Mouse (Mus musculus) C2C12 (cell line): ENCODE measurements around the gene Serpina3n. TPM values are rescaled to one million over a fixed set of nuclear protein-coding genes. Genes with fewer than 3 reads are reported as not detected.
"Not testable (repeated sequence)": the region's sequence is repeated elsewhere in the genome, so short reads cannot be mapped to it uniquely, and the experiment has no call there.

Source experiments
- H3K27me3 ChIP-seq: one replicate; pipeline ENCODE4 v1.6.1; 2011; ENCODE audit not compliant: control insufficient read depth, insufficient read depth, insufficient read length
- H3K36me3 ChIP-seq: one replicate; pipeline ENCODE4 v1.6.1; 2011; ENCODE audit not compliant: control insufficient read depth, insufficient read depth
- H3K4me3 ChIP-seq: one replicate; pipeline ENCODE4 v1.5.1; 2011; ENCODE audit warnings: mild to moderate bottlenecking, control low read depth; ENCODE audit not compliant: poor library complexity, insufficient read depth, severe bottlenecking
- H3K79me2 ChIP-seq: one replicate; pipeline ENCODE4 v1.6.1; 2011; ENCODE audit not compliant: control insufficient read depth, insufficient read depth
- H3K79me3 ChIP-seq: one replicate; pipeline ENCODE4 v1.6.1; 2011; ENCODE audit warnings: low read depth, control low read depth
- H3ac ChIP-seq: one replicate; pipeline ENCODE3; 2011; ENCODE audit warnings: low read depth; ENCODE audit not compliant: control insufficient read depth, insufficient read length
- CEBPB ChIP-seq: IDR thresholded peaks from one replicate; pipeline ENCODE4 v1.6.1; 2011; ENCODE audit warnings: low read depth, mild to moderate bottlenecking, control low read depth, moderate library complexity
- CTCF ChIP-seq: IDR thresholded peaks from one replicate; pipeline ENCODE4 v1.5.1; 2011; ENCODE audit not compliant: control insufficient read depth, insufficient read depth, insufficient read length
- FOSL1 ChIP-seq: IDR thresholded peaks from one replicate; pipeline ENCODE4 v1.8.0; 2011; ENCODE audit warnings: mild to moderate bottlenecking, low read length; ENCODE audit not compliant: poor library complexity, insufficient read depth, severe bottlenecking
- MAX ChIP-seq: IDR thresholded peaks from one replicate; pipeline ENCODE4 v1.6.1; 2011; ENCODE audit warnings: mild to moderate bottlenecking, control low read depth
- MYOD1 ChIP-seq: IDR thresholded peaks from one replicate; pipeline ENCODE4 v1.6.1; 2011; ENCODE audit warnings: low read depth; ENCODE audit not compliant: control insufficient read depth, insufficient read length
- MYOG ChIP-seq: IDR thresholded peaks from one replicate; pipeline ENCODE4 v1.6.1; 2011; ENCODE audit not compliant: control insufficient read depth, insufficient read length; ENCODE audit errors: extremely low read depth
- USF1 ChIP-seq: IDR thresholded peaks from one replicate; pipeline ENCODE4 v1.6.1; 2011; ENCODE audit warnings: low read depth, mild to moderate bottlenecking, control low read depth, moderate library complexity
- polyA plus RNA-seq: library from polyadenylated mRNA; unstranded; fragments of >200 nt; fragmentation: generic; extraction: Trizol; gene quantifications from one replicate; pipeline ENCODE4 v1.2.1, GENCODE M21; 2012; ENCODE audit warnings: missing spikeins

Gene Serpina3n
- polyA plus RNA-seq, 1 experiment, result not detected

DNA sequence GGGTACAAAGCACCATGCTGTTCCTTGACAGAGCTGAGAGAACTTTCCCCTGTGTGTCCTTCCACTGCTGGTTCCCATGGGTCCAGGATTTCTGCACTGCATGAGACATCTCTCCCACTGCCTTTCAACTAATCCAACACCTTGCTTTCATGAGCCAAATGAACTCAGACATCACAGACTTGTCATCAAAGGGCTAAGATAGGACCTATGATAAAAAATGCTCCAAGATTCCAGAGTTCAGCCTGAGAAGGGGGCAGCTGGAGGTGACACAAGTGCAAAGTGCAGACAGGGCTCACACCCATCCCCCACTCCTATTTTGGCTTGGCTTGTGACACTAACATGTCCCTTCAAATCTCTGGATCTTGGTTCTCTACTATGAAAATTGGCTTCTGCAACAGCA, 18.1 kb upstream of the Serpina3n start:
- no peaks in the 10 kb centered on the region for H3K79me2 ChIP-seq
- H3K4me3 ChIP-seq, result no peak overlapping the region
- H3ac ChIP-seq, result no peak overlapping the region
- no peaks in the 10 kb centered on the region for H3K79me3 ChIP-seq
- TF ChIP-seq CEBPB, result no peak
- no peak for TF ChIP-seq CTCF
- TF ChIP-seq FOSL1, result no peak
- no peak for TF ChIP-seq USF1
- no peak for TF ChIP-seq MYOD1
- TF ChIP-seq MAX, result no peak
- TF ChIP-seq MYOG, result no peak
- no peaks in the 10 kb centered on the region for H3K36me3 ChIP-seq
- H3K27me3 ChIP-seq, result no peaks in the 10 kb centered on the region

DNA sequence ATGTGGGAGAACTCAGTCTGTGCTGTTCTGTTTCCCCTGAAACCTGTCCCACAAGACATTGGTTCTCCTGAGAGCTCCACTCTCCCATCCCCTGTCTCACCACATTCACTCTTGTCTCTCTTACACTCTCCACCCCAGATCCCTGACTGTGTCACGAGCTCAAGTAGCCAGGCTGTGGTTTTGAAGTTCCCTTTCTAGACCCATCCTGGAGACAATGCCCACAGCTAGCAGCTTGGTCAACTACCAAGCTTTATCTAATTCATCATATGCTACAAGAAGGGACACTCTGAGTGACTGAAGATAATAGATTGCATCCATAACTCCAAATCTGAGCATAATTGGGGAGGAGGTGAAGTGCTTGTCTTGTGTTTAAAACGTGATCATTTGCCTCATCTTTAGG, 15.5 kb upstream of the Serpina3n start:
- H3K79me2 ChIP-seq, H3ac ChIP-seq, H3K4me3 ChIP-seq, H3K36me3 ChIP-seq, H3K79me3 ChIP-seq, H3K27me3 ChIP-seq: not testable (repeated sequence)

DNA sequence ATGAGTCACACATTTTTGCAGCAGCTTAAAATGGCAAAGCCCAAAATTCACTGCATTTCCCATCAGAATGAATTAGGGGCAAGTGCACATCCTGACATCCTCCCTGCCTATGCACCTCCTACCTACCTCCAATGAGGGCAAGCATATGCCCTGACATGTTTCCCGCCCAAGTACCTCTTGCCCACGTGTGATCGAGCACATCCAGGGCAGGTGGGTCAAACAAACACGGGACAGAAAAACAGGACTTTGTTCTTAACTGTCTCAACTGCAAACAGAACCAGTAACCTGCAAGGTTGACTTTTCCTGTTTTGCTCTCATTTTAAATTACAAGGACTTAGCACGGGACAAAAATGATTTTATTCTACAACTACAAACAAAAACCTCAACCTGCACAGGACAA, 2.6 kb upstream of the Serpina3n start:
- no peak for TF ChIP-seq USF1
- no peak for TF ChIP-seq MAX
- no peak for TF ChIP-seq FOSL1
- no peak for TF ChIP-seq MYOD1
- TF ChIP-seq MYOG, result no peak
- no peak for TF ChIP-seq CEBPB
- TF ChIP-seq CTCF, result no peak
- no peaks in the 10 kb centered on the region for H3K27me3 ChIP-seq
- no peak overlapping the region for H3ac ChIP-seq
- H3K79me3 ChIP-seq, result no peaks in the 10 kb centered on the region
- no peak overlapping the region for H3K4me3 ChIP-seq
- no peaks in the 10 kb centered on the region for H3K79me2 ChIP-seq
- H3K36me3 ChIP-seq, result no peaks in the 10 kb centered on the region

DNA sequence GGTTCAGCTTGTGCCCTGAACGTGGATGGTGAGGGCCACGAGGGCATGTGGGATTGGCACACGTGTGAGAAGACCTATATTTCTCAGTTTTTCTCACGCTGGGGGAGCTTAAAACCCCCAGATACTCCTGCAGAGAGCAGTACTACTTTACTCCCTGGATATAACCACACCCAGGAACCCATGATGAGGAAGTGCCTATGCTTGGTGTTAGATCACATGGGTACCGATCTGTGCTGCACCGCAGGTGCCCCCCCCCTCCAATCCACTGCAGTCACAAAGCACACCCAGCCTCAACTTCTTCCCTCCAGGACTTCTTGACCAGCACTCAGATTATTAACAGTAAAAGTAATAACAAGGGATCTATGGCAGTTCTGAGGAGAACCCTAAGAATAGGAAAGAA, 6.0 kb downstream of the Serpina3n start:
- H3K27me3 ChIP-seq, result no peaks in the 10 kb centered on the region
- no peaks in the 10 kb centered on the region for H3K36me3 ChIP-seq
- H3K79me3 ChIP-seq, result no peaks in the 10 kb centered on the region
- TF ChIP-seq USF1, result no peak
- no peak for TF ChIP-seq FOSL1
- no peak for TF ChIP-seq MYOG
- TF ChIP-seq CEBPB, result no peak
- TF ChIP-seq CTCF, result no peak
- no peak for TF ChIP-seq MAX
- no peak for TF ChIP-seq MYOD1
- no peak overlapping the region for H3K4me3 ChIP-seq
- no peaks in the 10 kb centered on the region for H3K79me2 ChIP-seq
- no peak overlapping the region for H3ac ChIP-seq

DNA sequence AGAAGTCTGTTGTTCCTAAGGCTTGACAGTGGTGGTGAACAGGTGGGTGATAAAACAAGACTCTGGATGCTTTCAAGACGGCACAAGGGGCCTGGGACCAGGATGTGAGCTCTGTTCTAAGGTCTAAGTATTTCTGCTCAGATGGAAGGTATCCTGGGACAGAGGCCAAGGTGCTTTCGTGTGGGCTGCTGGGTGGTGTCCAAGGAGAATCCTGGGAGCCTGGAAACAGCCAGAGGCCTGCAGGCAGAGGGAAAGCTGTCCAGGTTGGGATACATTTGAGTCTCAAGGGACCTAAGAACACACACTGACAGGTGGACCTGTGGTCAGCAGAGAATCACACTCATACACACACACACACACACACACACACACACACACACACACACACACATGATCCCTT, 8.0 kb downstream of the Serpina3n start:
- H3K27me3 ChIP-seq, result no peaks in the 10 kb centered on the region
- TF ChIP-seq CEBPB, result no peak
- H3ac ChIP-seq, result no peak overlapping the region
- no peak overlapping the region for H3K4me3 ChIP-seq
- H3K36me3 ChIP-seq, result no peaks in the 10 kb centered on the region
- H3K79me2 ChIP-seq, result no peaks in the 10 kb centered on the region
- H3K79me3 ChIP-seq, result no peaks in the 10 kb centered on the region

DNA sequence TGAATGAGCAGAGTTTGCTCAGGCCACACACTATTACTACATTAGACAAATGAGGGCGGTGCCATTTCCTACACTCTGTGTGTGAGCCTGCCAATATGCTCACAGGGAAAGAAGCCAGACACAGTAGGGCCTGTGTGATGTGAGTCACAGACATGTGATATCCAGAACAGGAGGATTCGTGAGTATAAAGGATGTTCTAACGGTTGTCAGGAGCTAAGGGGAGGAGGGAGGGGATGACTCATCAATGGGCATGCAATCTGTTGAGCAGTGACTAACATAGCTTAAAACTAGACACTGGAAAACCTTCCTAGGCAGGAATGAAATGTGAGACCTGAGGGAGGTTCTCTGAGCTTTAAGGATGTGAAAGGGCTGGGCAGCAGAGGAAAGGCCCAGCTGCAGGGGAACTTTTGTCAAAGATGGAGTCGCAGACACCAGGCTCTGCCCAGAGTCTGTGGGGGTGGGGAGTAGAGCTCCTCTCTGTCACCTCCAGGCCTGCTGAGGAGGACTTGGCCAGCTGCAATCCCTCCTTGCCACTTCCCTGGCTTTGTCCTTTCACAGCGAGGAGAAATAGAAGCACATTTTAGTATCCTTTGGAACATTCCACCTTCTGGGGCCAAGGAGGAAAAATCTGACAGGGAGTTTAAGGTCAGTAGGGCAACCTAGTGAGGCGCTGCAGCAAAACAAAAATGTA, 9.2 kb downstream of the Serpina3n start:
- Histone ChIP-seq H3ac (no peak overlapping the region), H3K27me3 (no peaks in the 10 kb centered on the region), H3K36me3 (no peaks in the 10 kb centered on the region), H3K79me3 (no peaks in the 10 kb centered on the region), H3K79me2 (no peaks in the 10 kb centered on the region), H3K4me3 (no peak overlapping the region)
- TF ChIP-seq FOSL1, result peak; percentile 91
- TF ChIP-seq MYOD1, result peak; percentile 50
- TF ChIP-seq MAX, result peak; percentile 88
- peak; percentile 57 for TF ChIP-seq CEBPB
- TF ChIP-seq CTCF, result no peak
- no peak for TF ChIP-seq MYOG
- peak; percentile 70 for TF ChIP-seq USF1
